Mouse (Mus musculus) 3T3-L1 (cell line): ENCODE results near the gene Uck1.
"Not testable (repeated sequence)": the region's sequence is repeated elsewhere in the genome, so short reads cannot be mapped to it uniquely, and the experiment has no call there.

Experiments used
- DNase-seq: peaks from one replicate; pipeline ENCODE4 v3.0.0-alpha.2; 2015; ENCODE audit warnings: low read depth, low spot score

Uck1 gene

GRCm38 (mm10) chr2:32259657-32260417, at the start of gene Uck1:
Uck1 (minus strand) TSS chr2:32260159.
- peak; percentile 95 for DNase-seq

GRCm38 (mm10) chr2:32308870-32309568, 49.1 kb upstream of the Uck1 start:
- DNase-seq, result no peak

- DNase-seq, result peak; percentile 90
These were observed 48.2 kb upstream of the Uck1 start for GRCm38 (mm10) chr2:32307941-32308760.

- DNase-seq, result no peak
These were observed 47.4 kb upstream of the Uck1 start for GRCm38 (mm10) chr2:32307247-32307798.

- no peak for DNase-seq
These were observed 46.2 kb upstream of the Uck1 start for GRCm38 (mm10) chr2:32306176-32306575.

- DNase-seq, result no peak
These were observed 45.7 kb upstream of the Uck1 start for GRCm38 (mm10) chr2:32305668-32306067.

GRCm38 (mm10) chr2:32304145-32304832, 44.3 kb upstream of the Uck1 start:
- peak; percentile 80 for DNase-seq

- DNase-seq, result no peak
These were observed 43.0 kb upstream of the Uck1 start for GRCm38 (mm10) chr2:32302952-32303351.

- DNase-seq, result no peak
These were observed 39.5 kb upstream of the Uck1 start for GRCm38 (mm10) chr2:32299469-32299868.

- DNase-seq, result not testable (repeated sequence)
These were observed 35.9 kb upstream of the Uck1 start for GRCm38 (mm10) chr2:32295842-32296241.

- DNase-seq, result no peak
These were observed 35.3 kb upstream of the Uck1 start for GRCm38 (mm10) chr2:32295285-32295684.

- DNase-seq, result no peak
These were observed 34.4 kb upstream of the Uck1 start for GRCm38 (mm10) chr2:32294348-32294747.

- peak; percentile 88 for DNase-seq
These were observed 29.6 kb upstream of the Uck1 start for GRCm38 (mm10) chr2:32289578-32289977.

- DNase-seq, result peak; percentile 55
These were observed 28.5 kb upstream of the Uck1 start for GRCm38 (mm10) chr2:32288371-32288931.

GRCm38 (mm10) chr2:32287923-32288367, 28.0 kb upstream of the Uck1 start, which contains the start of gene Swi5:
Swi5 (minus strand) TSS chr2:32288075.
- DNase-seq, result peak; percentile 100

GRCm38 (mm10) chr2:32287334-32287840, 27.4 kb upstream of the Uck1 start, which contains the start of gene Golga2:
Golga2 (plus strand) TSS chr2:32287384.
- DNase-seq, result peak; percentile 60

- no peak for DNase-seq
These were observed 24.0 kb upstream of the Uck1 start for GRCm38 (mm10) chr2:32283986-32284385.

- DNase-seq, result peak; percentile 82
These were observed 22.8 kb upstream of the Uck1 start for GRCm38 (mm10) chr2:32282727-32283126.

GRCm38 (mm10) chr2:32282289-32282688, 22.3 kb upstream of the Uck1 start:
- no peak for DNase-seq

- no peak for DNase-seq
These were observed 15.9 kb upstream of the Uck1 start for GRCm38 (mm10) chr2:32275823-32276222.
